Mouse (Mus musculus) spleen, adult 12 weeks (tissue): ENCODE results near the gene 5430403G16Rik.
"Not testable (repeated sequence)": the region's sequence is repeated elsewhere in the genome, so short reads cannot be mapped to it uniquely, and the experiment has no call there.

Experiments used
- DNase-seq: peaks from one replicate; pipeline ENCODE4 v3.0.0; 2022; ENCODE audit warnings: low spot score

Gene 5430403G16Rik

DNA sequence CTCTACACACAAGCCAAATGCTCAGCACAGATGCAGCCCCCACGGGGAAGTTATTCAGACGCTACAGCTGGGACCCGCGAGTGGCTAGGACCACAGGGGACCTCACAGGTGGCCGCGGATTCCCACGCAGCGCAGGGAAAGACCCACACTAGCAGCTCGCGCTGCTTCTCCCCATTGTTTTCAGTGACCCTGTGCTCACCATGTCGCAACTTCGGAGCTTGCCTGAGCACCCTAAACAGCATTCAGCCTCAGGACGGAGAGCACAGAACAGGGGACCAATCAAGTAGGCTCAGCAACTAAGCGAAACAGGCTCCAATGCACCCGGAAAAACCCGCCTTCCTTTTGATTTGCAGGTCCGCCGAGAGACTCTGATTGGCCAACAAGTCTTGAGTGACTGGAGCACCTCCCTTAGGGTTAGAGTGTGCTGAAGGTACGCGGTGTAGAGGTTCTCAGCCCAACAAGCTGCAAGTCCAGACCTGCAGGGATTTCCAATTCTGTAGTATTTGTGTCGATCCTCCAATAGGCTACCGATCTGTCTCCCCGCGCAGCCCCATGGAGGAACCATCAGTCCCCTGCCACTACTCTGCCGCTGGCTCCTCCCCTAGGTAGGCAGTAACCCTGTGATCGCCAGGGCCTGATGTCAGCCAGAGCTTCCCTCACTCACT lies at the start of gene 5430403G16Rik:
TSS of gene 5430403G16Rik (minus strand) at position 505 of the 665 bp plus-strand sequence.
- DNase-seq = peak; percentile 60

- not testable (repeated sequence) for DNase-seq
These were observed 26.5 kb upstream of the 5430403G16Rik start for GRCm38 (mm10) chr5:109717341-109717740.

GRCm38 (mm10) chr5:109691205-109691965 lies 544 bp upstream of the 5430403G16Rik start:
- DNase-seq = not testable (repeated sequence)

GRCm38 (mm10) chr5:109682921-109683320 lies 7.9 kb downstream of the 5430403G16Rik start:
- DNase-seq = no peak
